Mouse (Mus musculus): ENCODE results near the gene Cog7. TPM values are rescaled to one million over a fixed set of nuclear protein-coding genes. Genes with fewer than 3 reads are reported as not detected.

Gene Cog7
- polyA plus RNA-seq, 1 experiment from 2014 or later = 20.7 TPM

DNA sequence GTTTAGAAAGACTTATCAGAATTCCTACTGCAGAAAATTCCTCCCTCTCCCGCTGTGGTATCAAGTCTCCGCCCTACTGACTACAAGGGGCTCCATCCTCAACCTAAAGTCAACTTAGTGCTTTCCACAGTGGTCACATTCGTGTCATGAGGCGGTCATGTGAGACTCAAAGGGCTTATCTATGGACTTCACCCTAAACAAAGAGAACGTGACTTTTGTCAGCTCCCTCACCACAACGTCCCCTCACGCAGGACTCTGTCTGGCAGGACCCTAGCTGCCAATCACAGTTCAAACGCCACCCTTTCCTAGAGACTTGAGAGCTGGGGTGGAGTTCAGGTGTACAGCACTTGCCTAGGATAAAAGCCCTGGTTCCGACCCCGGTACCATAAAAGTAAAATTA lies 31.4 kb upstream of the Cog7 start:
- H3K4me2 ChIP-seq = no peak overlapping the region
- no peak overlapping the region for H3K27ac ChIP-seq (ENCODE audit: low read depth, low read length)
- H3K9ac ChIP-seq (ENCODE audit: low read depth, low read length) = no peak overlapping the region
- no peaks in the 10 kb centered on the region for H3K27me3 ChIP-seq (replicated peaks; ENCODE audit: control insufficient read depth, insufficient read depth, low read length)
- 57% methylated on average over 10 of the region's 10 CpGs for WGBS
- peaks cover 28% of the 10 kb centered on the region for H3K36me3 ChIP-seq (ENCODE audit: control insufficient read depth, insufficient read depth, low read length)
- no peak overlapping the region for H3K4me3 ChIP-seq (ENCODE audit: low read depth, low read length)
- H3K9me3 ChIP-seq (ENCODE audit: control insufficient read depth, low read length) = no peaks in the 10 kb centered on the region
- no peak for DNase-seq (ENCODE audit: low spot score)
- H3K4me1 ChIP-seq (replicated peaks; ENCODE audit: control insufficient read depth, insufficient read depth, low read length) = peaks cover 36% of the 10 kb centered on the region
- ATAC-seq (replicated peaks; ENCODE audit: low FRiP score) = peak; percentile 22; the same call in 1 of the 2 replicates

DNA sequence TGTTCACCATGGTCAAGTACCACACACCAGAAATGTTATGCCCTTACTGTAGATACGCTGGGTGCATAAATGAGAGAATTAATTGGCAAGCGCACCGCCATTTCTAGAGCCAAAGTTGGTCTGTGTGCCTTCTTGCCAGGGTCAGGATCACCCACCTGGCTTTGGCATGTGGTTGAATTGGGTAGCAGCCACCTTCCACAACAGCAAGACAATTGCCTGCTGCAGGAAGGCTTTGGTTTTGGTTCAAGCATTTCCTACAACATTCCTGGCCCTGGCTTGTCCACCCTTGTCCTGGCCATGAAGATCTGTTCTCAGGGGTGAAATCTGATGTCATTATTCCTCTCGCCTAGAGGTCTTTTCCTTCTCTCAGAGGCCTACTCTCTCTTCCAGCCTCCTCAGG lies 30.9 kb upstream of the Cog7 start:
- Histone ChIP-seq H3K9me3 (ENCODE audit: control insufficient read depth, low read length) (no peaks in the 10 kb centered on the region), H3K9ac (ENCODE audit: low read depth, low read length) (no peak overlapping the region), H3K27ac (ENCODE audit: low read depth, low read length) (no peak overlapping the region), H3K4me3 (ENCODE audit: low read depth, low read length) (no peak overlapping the region), H3K4me1 (replicated peaks; ENCODE audit: control insufficient read depth, insufficient read depth, low read length) (peaks cover 32% of the 10 kb centered on the region), H3K36me3 (ENCODE audit: control insufficient read depth, insufficient read depth, low read length) (peaks cover 27% of the 10 kb centered on the region), H3K27me3 (replicated peaks; ENCODE audit: control insufficient read depth, insufficient read depth, low read length) (no peaks in the 10 kb centered on the region), H3K4me2 (no peak overlapping the region)
- DNase-seq (ENCODE audit: low spot score) (no peak), ATAC-seq (replicated peaks; ENCODE audit: low FRiP score) (no peak)
- WGBS = 92% methylated on average over 4 of the region's 4 CpGs

GRCm38 (mm10) chr7:122000396-122000795 lies 18.9 kb upstream of the Cog7 start:
- H3K4me3 ChIP-seq (ENCODE audit: low read depth, low read length) = no peak overlapping the region
- peaks cover 57% of the 10 kb centered on the region for H3K36me3 ChIP-seq (ENCODE audit: control insufficient read depth, insufficient read depth, low read length)
- ATAC-seq (replicated peaks; ENCODE audit: low FRiP score) (no peak), DNase-seq (ENCODE audit: low spot score) (no peak)
- H3K27me3 ChIP-seq (replicated peaks; ENCODE audit: control insufficient read depth, insufficient read depth, low read length) = no peaks in the 10 kb centered on the region
- no peaks in the 10 kb centered on the region for H3K4me1 ChIP-seq (replicated peaks; ENCODE audit: control insufficient read depth, insufficient read depth, low read length)
- no peak overlapping the region for H3K9ac ChIP-seq (ENCODE audit: low read depth, low read length)
- no peaks in the 10 kb centered on the region for H3K9me3 ChIP-seq (ENCODE audit: control insufficient read depth, low read length)
- WGBS = 70% methylated on average over 8 of the region's 8 CpGs
- H3K27ac ChIP-seq (ENCODE audit: low read depth, low read length) = no peak overlapping the region
- no peak overlapping the region for H3K4me2 ChIP-seq

- WGBS = 84% methylated on average over 5 of the region's 5 CpGs
- H3K36me3 ChIP-seq (ENCODE audit: control insufficient read depth, insufficient read depth, low read length) = peaks cover 67% of the 10 kb centered on the region
- ATAC-seq (replicated peaks; ENCODE audit: low FRiP score) = no peak
These were observed 14.4 kb upstream of the Cog7 start for GRCm38 (mm10) chr7:121995961-121996360.

DNA sequence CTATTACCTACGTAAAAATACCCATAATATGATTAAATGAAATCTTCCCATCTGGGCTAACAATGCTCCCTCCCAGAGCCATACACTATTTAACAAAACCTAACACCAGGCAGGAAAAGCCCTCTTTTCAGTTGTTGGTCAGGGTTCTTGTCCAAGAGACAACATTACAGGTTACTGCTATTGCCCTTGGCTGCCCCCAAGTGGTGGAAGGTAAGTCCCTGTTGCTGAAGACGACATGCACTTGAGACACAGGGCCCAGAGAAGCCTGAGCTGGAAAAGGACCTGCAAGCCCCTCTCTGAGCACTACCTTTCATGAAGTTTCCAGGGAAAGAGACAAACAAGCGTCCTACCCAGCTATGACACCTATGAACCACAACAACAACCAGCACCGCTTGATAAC lies 6.5 kb downstream of the Cog7 start:
- Histone ChIP-seq H3K9ac (ENCODE audit: low read depth, low read length) (no peak overlapping the region), H3K9me3 (ENCODE audit: control insufficient read depth, low read length) (no peaks in the 10 kb centered on the region), H3K4me1 (replicated peaks; ENCODE audit: control insufficient read depth, insufficient read depth, low read length) (0 out of 2 replicates have a peak, but pooled peaks cover 3% of the 10 kb centered on the region), H3K4me2 (no peak overlapping the region), H3K27me3 (replicated peaks; ENCODE audit: control insufficient read depth, insufficient read depth, low read length) (no peaks in the 10 kb centered on the region), H3K27ac (ENCODE audit: low read depth, low read length) (no peak overlapping the region), H3K36me3 (ENCODE audit: control insufficient read depth, insufficient read depth, low read length) (peaks cover 6% of the 10 kb centered on the region), H3K4me3 (ENCODE audit: low read depth, low read length) (no peak overlapping the region)
- WGBS = 53% methylated on average over 4 of the region's 4 CpGs
- DNase-seq (ENCODE audit: low spot score) = no peak
- ATAC-seq (replicated peaks; ENCODE audit: low FRiP score) = 0 out of 2 replicates have a peak, but pooled peaks have one; percentile 32

More at GRCm38 (mm10) chr7:121995961-121996360, 14.4 kb upstream of the Cog7 start:
- no peak overlapping the region for H3K9ac ChIP-seq (ENCODE audit: low read depth, low read length)
- H3K4me1 ChIP-seq (replicated peaks; ENCODE audit: control insufficient read depth, insufficient read depth, low read length) = no peaks in the 10 kb centered on the region
- H3K27me3 ChIP-seq (replicated peaks; ENCODE audit: control insufficient read depth, insufficient read depth, low read length) = no peaks in the 10 kb centered on the region
- no peaks in the 10 kb centered on the region for H3K9me3 ChIP-seq (ENCODE audit: control insufficient read depth, low read length)
- H3K4me2 ChIP-seq = no peak overlapping the region
- no peak for DNase-seq (ENCODE audit: low spot score)
- H3K4me3 ChIP-seq (ENCODE audit: low read depth, low read length) = no peak overlapping the region
- H3K27ac ChIP-seq (ENCODE audit: low read depth, low read length) = no peak overlapping the region

- Histone ChIP-seq H3K4me1 (replicated peaks; ENCODE audit: control insufficient read depth, insufficient read depth, low read length) (peaks cover 3% of the 10 kb centered on the region; the same call in 1 of the 2 replicates), H3K36me3 (ENCODE audit: control insufficient read depth, insufficient read depth, low read length) (peaks cover 8% of the 10 kb centered on the region), H3K4me2 (no peak overlapping the region), H3K4me3 (ENCODE audit: low read depth, low read length) (no peak overlapping the region), H3K27me3 (replicated peaks; ENCODE audit: control insufficient read depth, insufficient read depth, low read length) (no peaks in the 10 kb centered on the region), H3K27ac (ENCODE audit: low read depth, low read length) (no peak overlapping the region), H3K9ac (ENCODE audit: low read depth, low read length) (no peak overlapping the region), H3K9me3 (ENCODE audit: control insufficient read depth, low read length) (no peaks in the 10 kb centered on the region)
- ATAC-seq (replicated peaks; ENCODE audit: low FRiP score) (no peak), DNase-seq (ENCODE audit: low spot score) (no peak)
- 69% methylated on average over 3 of the region's 3 CpGs for WGBS
These were observed 9.8 kb downstream of the Cog7 start for GRCm38 (mm10) chr7:121971698-121972097.

DNA sequence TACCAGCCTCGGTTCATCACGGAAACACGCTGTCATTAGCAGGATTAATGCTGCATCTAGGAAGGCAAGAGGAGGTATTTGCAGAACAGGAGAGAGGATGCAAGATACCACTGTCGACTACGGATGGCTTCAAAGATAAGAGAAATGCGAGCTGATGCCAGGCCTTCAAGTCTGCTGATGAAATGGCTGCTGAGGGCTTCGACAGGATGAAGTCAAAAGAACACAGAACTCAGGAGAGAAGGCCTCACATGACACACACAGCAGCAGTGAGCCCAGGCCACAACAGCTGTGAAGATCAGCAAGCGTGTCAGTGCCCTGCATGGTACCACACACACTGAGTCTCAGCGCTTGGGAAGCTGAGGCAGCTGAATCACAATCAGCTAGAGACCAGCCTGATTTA lies 11.3 kb downstream of the Cog7 start:
- Histone ChIP-seq H3K4me2 (no peak overlapping the region), H3K27me3 (replicated peaks; ENCODE audit: control insufficient read depth, insufficient read depth, low read length) (no peaks in the 10 kb centered on the region), H3K9me3 (ENCODE audit: control insufficient read depth, low read length) (no peaks in the 10 kb centered on the region), H3K4me1 (replicated peaks; ENCODE audit: control insufficient read depth, insufficient read depth, low read length) (peaks cover 3% of the 10 kb centered on the region; the same call in 1 of the 2 replicates), H3K27ac (ENCODE audit: low read depth, low read length) (no peak overlapping the region), H3K36me3 (ENCODE audit: control insufficient read depth, insufficient read depth, low read length) (peaks cover 8% of the 10 kb centered on the region), H3K9ac (ENCODE audit: low read depth, low read length) (no peak overlapping the region), H3K4me3 (ENCODE audit: low read depth, low read length) (no peak overlapping the region)
- WGBS = 61% methylated on average over 9 of the region's 9 CpGs
- DNase-seq (ENCODE audit: low spot score) (no peak), ATAC-seq (replicated peaks; ENCODE audit: low FRiP score) (no peak; the same call in 1 of the 2 replicates)

GRCm38 (mm10) chr7:121968816-121969215 lies 12.7 kb downstream of the Cog7 start:
- Histone ChIP-seq H3K4me3 (ENCODE audit: low read depth, low read length) (no peak overlapping the region), H3K27ac (ENCODE audit: low read depth, low read length) (no peak overlapping the region), H3K9ac (ENCODE audit: low read depth, low read length) (no peak overlapping the region), H3K4me2 (no peak overlapping the region), H3K27me3 (replicated peaks; ENCODE audit: control insufficient read depth, insufficient read depth, low read length) (no peaks in the 10 kb centered on the region), H3K9me3 (ENCODE audit: control insufficient read depth, low read length) (no peaks in the 10 kb centered on the region), H3K4me1 (replicated peaks; ENCODE audit: control insufficient read depth, insufficient read depth, low read length) (peaks cover 3% of the 10 kb centered on the region; the same call in 1 of the 2 replicates), H3K36me3 (ENCODE audit: control insufficient read depth, insufficient read depth, low read length) (peaks cover 8% of the 10 kb centered on the region)
- 88% methylated on average over 9 of the region's 9 CpGs for WGBS
- no peak for ATAC-seq (replicated peaks; ENCODE audit: low FRiP score)
- no peak for DNase-seq (ENCODE audit: low spot score)

GRCm38 (mm10) chr7:121968242-121968641 lies 13.3 kb downstream of the Cog7 start:
- Histone ChIP-seq H3K9ac (ENCODE audit: low read depth, low read length) (no peak overlapping the region), H3K27ac (ENCODE audit: low read depth, low read length) (no peak overlapping the region), H3K4me2 (no peak overlapping the region), H3K36me3 (ENCODE audit: control insufficient read depth, insufficient read depth, low read length) (peaks cover 10% of the 10 kb centered on the region), H3K4me1 (replicated peaks; ENCODE audit: control insufficient read depth, insufficient read depth, low read length) (peaks cover 3% of the 10 kb centered on the region; the same call in 1 of the 2 replicates), H3K9me3 (ENCODE audit: control insufficient read depth, low read length) (no peaks in the 10 kb centered on the region), H3K27me3 (replicated peaks; ENCODE audit: control insufficient read depth, insufficient read depth, low read length) (no peaks in the 10 kb centered on the region), H3K4me3 (ENCODE audit: low read depth, low read length) (no peak overlapping the region)
- DNase-seq (ENCODE audit: low spot score) = no peak
- peak; percentile 77 for ATAC-seq (replicated peaks; ENCODE audit: low FRiP score)
- 29% methylated on average over 8 of the region's 8 CpGs for WGBS
